Comparison of ENCODE assay signal across 8 mouse cellular contexts in the genomic region with DNA sequence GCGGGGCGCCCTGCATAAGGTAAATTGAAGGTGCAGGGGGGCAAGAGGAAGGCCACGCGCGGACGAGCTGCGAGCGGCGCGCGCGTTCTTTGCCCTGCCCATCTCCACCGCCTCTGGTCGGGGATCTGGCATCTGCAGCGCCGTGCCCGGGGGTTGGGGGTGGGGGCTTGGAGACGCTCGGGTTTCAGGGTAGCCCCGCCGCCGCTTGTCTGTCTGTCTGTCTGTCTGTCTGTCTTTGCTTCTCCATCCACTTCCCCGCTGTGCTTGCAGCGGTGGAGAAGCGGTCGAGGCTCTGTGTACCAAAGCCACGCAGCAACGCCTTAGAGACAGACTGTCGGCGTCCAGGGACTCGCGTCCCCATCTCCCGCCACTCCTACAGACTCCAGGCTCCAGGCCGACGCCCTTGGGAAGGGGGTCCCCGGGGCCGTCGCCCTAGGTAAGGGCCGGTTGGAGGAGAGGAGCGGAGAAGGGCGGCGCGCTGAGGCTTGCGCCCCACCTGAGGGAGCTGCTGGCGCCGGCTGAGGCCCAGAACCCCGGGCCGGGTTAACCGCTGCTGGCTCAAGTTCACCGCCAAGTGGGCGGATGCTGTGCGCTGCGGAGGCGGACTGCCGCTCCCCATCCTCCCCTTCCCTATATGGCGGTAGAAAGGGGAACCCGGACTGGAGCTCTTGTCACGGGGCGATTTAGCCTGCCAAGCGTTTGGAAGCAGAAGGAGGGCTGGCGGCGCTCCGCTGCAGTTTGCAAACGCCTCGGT. TPM values are rescaled to one million over a fixed set of nuclear protein-coding genes. Genes with fewer than 3 reads are reported as not detected.
DNase-seq lines count a peak whose midpoint lies in the region; ATAC-seq and TF ChIP-seq lines count a peak whose summit lies in the region.

No protein-coding gene starts in this region.

- TF ChIP-seq CTCF in cortical plate, adult 2 months (IDR thresholded peaks at IDR 0.05; ENCODE audit: extremely low read depth, insufficient read depth, low read length): no peak

- H3K27ac ChIP-seq in cortical plate, adult 2 months (ENCODE audit: insufficient read depth, low read length): peak overlapping the region; percentile 98

- 0 out of 2 replicates have a peak, but pooled peaks have one; percentile 34 for TF ChIP-seq POLR2A in cortical plate, adult 2 months (IDR thresholded peaks at IDR 0.05; ENCODE audit: extremely low read depth, insufficient read depth, low read length)

- ATAC-seq in activated CD4-positive, CD25-positive, alpha-beta regulatory T cell, adult 4 months: peak; percentile 66
- peak; percentile 86 for ATAC-seq in megakaryocyte, adult 5-6 weeks (ENCODE audit: poor library complexity, severe bottlenecking)

- peak; percentile 71 to 79 for DNase-seq in gastrocnemius, adult 8-10 months (ENCODE audit: low spot score in 2 of 2)
- peak; percentile 30 for DNase-seq in hindlimb bud, embryonic 11.5 days (ENCODE audit: extremely low spot score, low read depth, low spot score)
- DNase-seq in left cerebral cortex, adult 8-10 months (ENCODE audit: low spot score in 2 of 2): peak; percentile 71 to 81
- DNase-seq in right cerebral cortex, adult 18-20 months: peak; percentile 91
- DNase-seq in urinary bladder, adult 2 months (ENCODE audit: low spot score): peak; percentile 68

- peaks cover 6% of the 10 kb centered on the region; the same call in 1 of the 2 replicates for H3K4me1 ChIP-seq in cortical plate, adult 2 months (ENCODE audit: control insufficient read depth, insufficient read depth, low read length)

- H3K4me3 ChIP-seq in cortical plate, adult 2 months (ENCODE audit: insufficient read depth, low read length): peak overlapping the region; percentile 91

RNA-seq across cellular contexts. Expression of a gene that starts 0.8 kb away (rescaled TPM):
- 10 to 100 TPM; 76.3 to 80.9 TPM for polyA plus RNA-seq in activated CD4-positive, CD25-positive, alpha-beta regulatory T cell, adult 4 months (2017; shearing (Covaris generic))
- polyA plus RNA-seq in cortical plate, adult 2 months (2012; rRNA removed): 178 and 181 TPM in 2 replicates
- 100 to 1,000 TPM; 233 to 311 (median 280) TPM for total RNA-seq in gastrocnemius, adult 8-10 months (2022)
- 100 to 1,000 TPM; 282 to 322 (median 293) TPM for total RNA-seq in left cerebral cortex, adult 8-10 months (2022)
- 43.5 and 48.2 TPM in 2 replicates for total RNA-seq in megakaryocyte, adult 5-6 weeks (2015)
- 176 and 187 TPM in 2 replicates for total RNA-seq in megakaryocyte, adult 5-6 weeks (2017)
- 83.8 and 126 TPM in 2 replicates for polyA plus RNA-seq in urinary bladder, adult 2 months (2012; rRNA removed)

RNA-seq across cellular contexts. Expression of a gene that starts 31.5 kb away (rescaled TPM):
- 10 to 100 TPM; 26.7 to 29.1 TPM for polyA plus RNA-seq in activated CD4-positive, CD25-positive, alpha-beta regulatory T cell, adult 4 months (2017; shearing (Covaris generic))
- polyA plus RNA-seq in cortical plate, adult 2 months (2012; rRNA removed): 37.8 and 39.0 TPM in 2 replicates
- 10 to 100 TPM in 3 of 4 experiments, 1 to 10 TPM in 1; 9.1 to 11.8 (median 10.5) TPM for total RNA-seq in gastrocnemius, adult 8-10 months (2022)
- 10 to 100 TPM; 46.7 to 55.6 (median 48.4) TPM for total RNA-seq in left cerebral cortex, adult 8-10 months (2022)
- 37.9 and 39.1 TPM in 2 replicates for total RNA-seq in megakaryocyte, adult 5-6 weeks (2015)
- 11.5 and 14.6 TPM in 2 replicates for total RNA-seq in megakaryocyte, adult 5-6 weeks (2017)
- 43.4 and 51.4 TPM in 2 replicates for polyA plus RNA-seq in urinary bladder, adult 2 months (2012; rRNA removed)

RNA-seq across cellular contexts. Expression of a gene that starts 47.6 kb away (rescaled TPM):
- polyA plus RNA-seq in activated CD4-positive, CD25-positive, alpha-beta regulatory T cell, adult 4 months (2017; shearing (Covaris generic)): 1 to 10 TPM; 4.5 to 8.7 TPM
- 9.8 and 11.6 TPM in 2 replicates for polyA plus RNA-seq in cortical plate, adult 2 months (2012; rRNA removed)
- total RNA-seq in gastrocnemius, adult 8-10 months (2022): 1 to 10 TPM; 2.6 to 4.7 (median 3.1) TPM
- total RNA-seq in left cerebral cortex, adult 8-10 months (2022): 10 to 100 TPM in 1 of 4 experiments, 1 to 10 TPM in 3; 7.3 to 10.2 (median 7.7) TPM
- 17.1 and 21.9 TPM in 2 replicates for total RNA-seq in megakaryocyte, adult 5-6 weeks (2015)
- total RNA-seq in megakaryocyte, adult 5-6 weeks (2017): 15.5 and 21.4 TPM in 2 replicates
- polyA plus RNA-seq in urinary bladder, adult 2 months (2012; rRNA removed): 21.6 and 24.0 TPM in 2 replicates

Comparison
In these comparisons a context has a peak if more than half of its experiments do, and no peak if none do; other contexts are left out.
1. Peak in every context shown above with its lines: DNase-seq, ATAC-seq, H3K4me3 ChIP-seq and H3K27ac ChIP-seq.
2. DNase-seq: peak in every context shown above with its lines; median percentile 91 in right cerebral cortex, adult 18-20 months; 76 in left cerebral cortex, adult 8-10 months; 75 in gastrocnemius, adult 8-10 months; 68 in urinary bladder, adult 2 months; 30 in hindlimb bud, embryonic 11.5 days.